Mouse (Mus musculus): ENCODE results near the gene Herpud1.
A peak's percentile ranks its signal among the peaks of the same experiment; 100 is the strongest.
"Not testable (repeated sequence)": the region's sequence is repeated elsewhere in the genome, so short reads cannot be mapped to it uniquely, and the experiment has no call there.

The Herpud1 gene

GRCm38 (mm10) chr8:94375551-94375991 is 10.7 kb upstream of the Herpud1 start:
- no peak for DNase-seq (ENCODE audit: low spot score)

DNA sequence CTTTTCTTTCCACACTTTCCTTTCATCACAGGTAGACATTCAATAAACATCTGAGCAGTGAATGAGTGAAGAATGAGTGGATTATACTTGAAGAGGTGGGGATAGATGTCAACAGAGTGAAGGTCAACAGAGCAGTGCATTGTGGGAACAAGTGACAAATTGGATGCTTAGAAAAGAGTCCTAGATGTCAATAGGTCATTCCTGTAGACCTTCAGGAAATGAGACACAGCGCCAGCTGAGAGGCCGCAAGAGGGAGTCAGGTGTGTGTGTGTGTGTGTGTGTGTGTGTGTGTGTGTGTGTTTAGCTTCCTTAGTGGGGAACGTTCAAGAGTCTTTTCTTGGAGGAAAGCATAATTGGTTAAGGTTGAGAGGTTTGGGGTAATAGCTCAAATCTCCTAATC is 10.1 kb upstream of the Herpud1 start:
- DNase-seq (ENCODE audit: low spot score): no peak

- DNase-seq (ENCODE audit: low spot score): no peak
Measured at GRCm38 (mm10) chr8:94376580-94376979, 9.7 kb upstream of the Herpud1 start.

DNA sequence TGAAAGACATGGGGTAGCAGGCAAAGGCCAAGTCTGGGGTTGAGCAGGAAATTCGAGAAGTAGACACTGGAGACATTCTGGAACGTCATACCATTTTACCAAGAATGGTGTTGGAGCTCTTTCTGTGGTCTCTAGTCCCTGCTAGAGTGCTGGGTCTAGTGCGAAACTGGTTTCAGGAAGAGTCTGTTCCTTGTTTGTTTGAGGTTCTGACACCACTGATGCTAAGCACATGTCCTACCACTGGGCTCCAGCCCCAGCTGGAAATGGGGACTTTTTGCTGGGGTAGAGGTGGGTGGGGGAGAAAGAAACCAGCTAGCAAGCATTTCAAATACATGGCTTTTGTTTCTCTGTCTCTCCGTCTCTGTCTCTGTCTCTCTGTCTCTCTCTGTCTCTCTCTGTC is 9.2 kb upstream of the Herpud1 start:
- no peak for DNase-seq (ENCODE audit: low spot score)

DNA sequence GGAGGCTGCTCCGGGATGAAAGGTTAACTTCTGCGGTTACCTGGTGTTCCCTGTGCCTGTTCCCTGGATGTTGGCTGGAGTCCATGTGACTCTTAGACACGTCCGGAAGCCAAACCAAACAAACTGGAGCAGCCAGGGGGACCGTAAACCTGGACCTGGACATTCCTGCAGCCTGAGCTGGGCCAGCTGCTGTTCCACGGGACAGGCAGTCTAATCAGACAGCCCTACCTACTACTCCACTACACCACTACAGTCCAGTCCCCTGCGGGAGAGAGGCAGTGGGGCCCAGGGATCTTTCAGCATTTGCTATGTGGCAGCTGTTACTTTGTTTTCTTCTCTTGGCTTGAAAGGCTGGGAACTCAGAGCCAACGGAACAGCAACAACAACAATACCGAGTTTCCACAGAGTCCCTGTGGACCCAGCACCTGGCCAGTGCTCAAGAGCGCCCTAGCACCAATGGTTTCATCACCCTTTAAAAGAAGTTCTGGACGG is 8.5 kb upstream of the Herpud1 start:
- peak; percentile 76 for DNase-seq (ENCODE audit: low spot score)

- no peak for DNase-seq (ENCODE audit: low spot score)
Measured at GRCm38 (mm10) chr8:94378763-94379415, 7.3 kb upstream of the Herpud1 start.

DNA sequence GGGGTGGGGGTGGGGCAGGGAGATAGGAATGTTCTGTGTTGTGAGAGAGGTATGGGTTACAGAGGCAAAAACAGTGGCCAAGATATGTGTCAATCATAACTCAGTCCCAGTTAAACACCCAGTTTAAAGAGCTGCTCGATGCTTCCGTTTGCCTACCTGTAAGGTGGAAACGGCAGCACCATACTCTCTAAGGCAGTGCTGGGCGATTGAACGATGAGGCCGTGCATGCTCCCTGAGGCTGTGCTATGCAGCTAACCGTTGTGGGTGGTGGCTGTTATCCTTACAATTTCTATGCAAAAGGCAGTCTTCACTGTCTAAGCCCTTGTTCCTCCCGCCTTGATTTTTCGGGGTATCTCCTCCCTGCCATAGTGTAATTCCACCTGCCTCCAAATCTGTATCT is 6.6 kb upstream of the Herpud1 start:
- DNase-seq (ENCODE audit: low spot score): no peak

GRCm38 (mm10) chr8:94384166-94384565 is 2.1 kb upstream of the Herpud1 start:
- DNase-seq (ENCODE audit: low spot score): no peak

GRCm38 (mm10) chr8:94385506-94386213 is 578 bp upstream of the Herpud1 start:
- no peak for DNase-seq (ENCODE audit: low spot score)

DNA sequence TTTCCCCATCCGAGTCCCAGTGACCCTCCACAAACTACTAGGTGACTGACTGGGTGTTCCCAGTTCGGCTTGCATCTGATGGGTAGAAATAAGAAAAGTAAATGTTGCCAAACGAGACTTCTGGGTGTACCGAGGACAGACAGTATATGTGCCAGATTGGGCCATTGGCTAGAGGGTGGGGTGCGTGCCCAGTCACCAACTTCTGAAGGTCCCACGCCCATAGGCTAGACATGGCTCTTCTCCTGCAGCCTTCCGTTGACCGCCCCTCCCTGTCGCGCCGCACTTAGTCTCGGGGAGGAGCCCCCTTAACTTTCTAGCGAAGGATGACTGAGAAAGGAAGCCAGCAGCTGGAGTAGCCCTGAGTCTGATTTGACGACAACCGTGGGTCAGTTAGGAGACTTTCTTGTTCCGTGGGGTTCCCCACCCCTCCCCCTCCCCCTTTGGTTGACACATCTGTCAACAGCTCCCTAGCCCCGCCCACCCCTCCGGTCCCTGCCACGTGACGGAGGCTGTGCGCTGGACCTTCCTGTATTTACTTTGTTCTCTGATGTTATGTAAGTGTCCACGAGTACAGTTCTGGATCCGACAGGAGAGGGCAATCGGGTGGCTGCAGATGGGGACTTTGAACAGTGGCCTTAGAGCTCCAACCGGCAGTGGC is 918 bp downstream of the Herpud1 start:
- peak; percentile 92 for DNase-seq (ENCODE audit: low spot score)

DNA sequence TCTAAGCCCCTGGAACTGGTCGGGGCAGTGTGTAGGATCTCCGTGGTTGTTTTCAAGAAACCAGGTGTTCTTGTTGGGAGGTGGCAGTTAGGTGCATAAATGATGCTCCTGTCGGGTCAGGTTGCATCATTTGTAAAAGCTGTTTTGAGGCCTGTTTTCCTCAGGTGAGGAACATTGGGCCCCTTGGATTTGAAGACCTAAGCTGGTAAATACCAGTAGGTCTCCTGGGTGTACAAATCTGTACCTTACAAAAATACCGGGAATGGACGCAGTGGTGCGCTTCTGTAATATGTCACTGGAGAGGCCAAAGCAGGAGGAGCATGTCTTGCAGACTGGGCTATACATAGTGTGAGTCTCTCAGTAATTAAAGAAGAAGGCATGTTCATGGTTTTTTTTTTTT is 1.5 kb downstream of the Herpud1 start:
- peak; percentile 25 for DNase-seq (ENCODE audit: low spot score)

GRCm38 (mm10) chr8:94389531-94389930 is 3.3 kb downstream of the Herpud1 start:
- DNase-seq (ENCODE audit: low spot score): no peak

GRCm38 (mm10) chr8:94390429-94390828 is 4.2 kb downstream of the Herpud1 start:
- DNase-seq (ENCODE audit: low spot score): no peak

GRCm38 (mm10) chr8:94390910-94391309 is 4.7 kb downstream of the Herpud1 start:
- no peak for DNase-seq (ENCODE audit: low spot score)

DNA sequence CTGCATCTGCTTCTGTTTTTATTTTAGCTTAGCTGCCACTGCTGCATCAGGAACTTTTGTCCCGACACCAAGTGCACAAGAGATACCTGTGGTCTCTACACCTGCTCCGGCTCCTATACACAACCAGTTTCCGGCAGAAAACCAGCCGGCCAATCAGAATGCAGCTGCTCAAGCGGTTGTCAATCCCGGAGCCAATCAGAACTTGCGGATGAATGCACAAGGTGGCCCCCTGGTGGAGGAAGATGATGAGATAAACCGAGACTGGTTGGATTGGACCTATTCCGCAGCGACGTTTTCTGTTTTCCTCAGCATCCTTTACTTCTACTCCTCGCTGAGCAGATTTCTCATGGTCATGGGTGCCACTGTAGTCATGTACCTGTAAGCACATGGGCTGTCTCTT is 5.9 kb downstream of the Herpud1 start:
- peak; percentile 38 for DNase-seq (ENCODE audit: low spot score)

- DNase-seq (ENCODE audit: low spot score): no peak
Measured at GRCm38 (mm10) chr8:94392648-94393047, 6.4 kb downstream of the Herpud1 start.

GRCm38 (mm10) chr8:94395851-94396540 is 9.8 kb downstream of the Herpud1 start:
- no peak for DNase-seq (ENCODE audit: low spot score)

DNA sequence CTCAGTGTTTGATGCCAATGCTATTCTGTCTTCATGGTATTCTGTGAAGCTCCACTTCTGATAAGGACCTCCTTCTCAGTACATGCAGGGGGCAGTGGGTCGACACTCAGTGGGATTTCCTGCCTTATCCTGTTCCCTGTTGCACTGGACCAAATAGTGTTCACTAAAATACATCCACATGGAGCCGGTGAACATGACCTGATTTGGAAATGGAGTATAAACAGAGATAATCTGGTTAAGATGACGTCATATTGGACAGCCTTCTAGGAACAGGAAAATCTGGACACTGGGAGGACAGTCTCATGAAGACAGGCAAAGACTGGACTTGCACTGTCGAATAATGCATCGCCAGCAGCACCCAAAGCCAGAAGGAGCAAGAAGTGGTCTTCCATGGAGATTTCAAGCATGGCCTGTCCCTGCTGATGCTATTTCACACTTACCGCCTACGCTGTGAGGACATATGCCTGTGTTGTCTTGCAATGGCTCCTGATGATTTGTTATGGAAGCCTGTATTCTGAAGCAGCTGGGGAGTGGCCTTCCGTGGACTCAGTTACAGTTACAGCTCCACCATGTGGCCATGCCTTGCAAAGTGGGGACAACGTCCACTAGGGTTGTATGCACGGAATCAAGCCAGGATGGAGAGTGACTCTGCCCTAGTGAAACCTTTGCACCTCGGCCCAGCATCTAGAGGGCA is 10.9 kb downstream of the Herpud1 start:
- DNase-seq (ENCODE audit: low spot score): peak; percentile 46

- no peak for DNase-seq (ENCODE audit: low spot score)
Measured at GRCm38 (mm10) chr8:94398587-94398986, 12.3 kb downstream of the Herpud1 start.

GRCm38 (mm10) chr8:94399361-94399953 is 13.2 kb downstream of the Herpud1 start:
- DNase-seq (ENCODE audit: low spot score): no peak

DNA sequence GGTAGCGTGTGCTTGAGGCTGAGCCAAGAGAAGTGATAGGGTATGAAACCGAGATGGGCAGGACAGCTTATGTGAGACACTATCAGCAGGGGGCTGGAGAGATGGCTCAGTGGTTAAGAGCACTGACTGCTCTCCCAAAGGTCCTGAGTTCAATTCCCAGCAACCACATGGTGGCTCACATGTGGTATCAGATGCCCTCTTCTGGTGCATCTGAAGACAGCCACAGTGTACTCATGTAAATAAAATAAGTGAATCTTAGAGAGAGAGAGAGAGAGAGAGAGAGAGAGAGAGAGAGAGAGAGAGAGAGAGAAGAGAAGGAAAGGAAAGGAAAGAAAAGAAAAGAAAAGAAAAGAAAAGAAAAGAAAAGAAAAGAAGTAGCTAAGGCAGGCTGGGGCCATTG is 13.7 kb downstream of the Herpud1 start:
- not testable (repeated sequence) for DNase-seq (ENCODE audit: low spot score)

Measured in adipocyte (in vitro differentiated cells).